Mouse (Mus musculus) myocyte (in vitro differentiated cells): ENCODE data around the gene Tes3-ps.

ENCODE experiments used
- CEBPB ChIP-seq: IDR thresholded peaks from 2 replicates; pipeline ENCODE4 v1.6.1; 2011; ENCODE audit warnings: mild to moderate bottlenecking, moderate library complexity; ENCODE audit not compliant: poor library complexity, insufficient read depth, severe bottlenecking
- E2F4 ChIP-seq: IDR thresholded peaks from one replicate; pipeline ENCODE4 v1.6.1; 2011; ENCODE audit warnings: mild to moderate bottlenecking, control low read depth, moderate library complexity; ENCODE audit not compliant: insufficient read depth
- MAX ChIP-seq: IDR thresholded peaks from one replicate; pipeline ENCODE4 v1.6.1; 2011; ENCODE audit warnings: low read depth, mild to moderate bottlenecking, control low read depth
- MYOD1 ChIP-seq, 3 experiments: IDR thresholded peaks; one replicate each; pipeline ENCODE4 v1.6.1; 2011; ENCODE audit warnings: control low read depth in 2 of 3, low read depth in 2 of 3, mild to moderate bottlenecking in 2 of 3, moderate library complexity in 1 of 3; ENCODE audit not compliant: insufficient read length in 2 of 3, control insufficient read depth in 1 of 3
- MYOG ChIP-seq, 3 experiments: IDR thresholded peaks; one replicate each; pipeline ENCODE4 v1.6.1; 2011; ENCODE audit warnings: control low read depth in 2 of 3, low read depth in 2 of 3, mild to moderate bottlenecking in 2 of 3; ENCODE audit not compliant: insufficient read length in 2 of 3, control insufficient read depth in 1 of 3, insufficient read depth in 1 of 3
- POLR2A ChIP-seq: IDR thresholded peaks from one replicate; pipeline ENCODE4 v1.6.1; 2011; ENCODE audit warnings: low read depth, mild to moderate bottlenecking, control low read depth, moderate library complexity; ENCODE audit not compliant: insufficient read length
- POLR2AphosphoS2 ChIP-seq: IDR thresholded peaks from one replicate; pipeline ENCODE4 v1.6.1; 2011; ENCODE audit warnings: low read depth, control low read depth; ENCODE audit not compliant: insufficient read length
- SRF ChIP-seq: IDR thresholded peaks from one replicate; pipeline ENCODE4 v1.6.1; 2011; ENCODE audit warnings: low read depth; ENCODE audit not compliant: control insufficient read depth, insufficient read length
- TCF12 ChIP-seq: IDR thresholded peaks from one replicate; pipeline ENCODE4 v1.6.1; 2011; ENCODE audit warnings: mild to moderate bottlenecking, control low read depth; ENCODE audit not compliant: poor library complexity, insufficient read depth, severe bottlenecking
- USF1 ChIP-seq: IDR thresholded peaks from one replicate; pipeline ENCODE4 v1.6.1; 2011; ENCODE audit warnings: low read depth, mild to moderate bottlenecking, control low read depth, moderate library complexity

DNA sequence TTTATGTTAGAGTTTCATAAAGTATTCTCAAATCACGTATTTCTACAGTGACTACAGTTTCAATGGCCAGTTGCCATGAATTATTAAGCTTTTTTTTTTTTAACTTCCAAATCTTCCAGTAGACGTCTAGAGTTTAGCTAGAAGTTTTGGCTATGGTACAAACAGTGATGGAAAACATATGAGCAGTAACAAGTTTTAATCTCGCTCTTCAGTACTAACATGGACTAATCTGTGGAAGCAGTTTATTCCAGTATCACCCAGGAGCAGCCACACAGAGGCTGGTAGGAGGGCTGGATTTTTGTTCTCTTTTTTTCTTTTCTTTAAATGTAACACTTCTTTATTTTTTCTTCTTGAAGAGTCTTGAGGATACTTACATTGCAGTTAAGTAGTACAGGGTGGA lies 51.2 kb downstream of the Tes3-ps start, which contains the start of gene Aspn:
- no peak for TF ChIP-seq MAX
- no peak for TF ChIP-seq USF1
- TF ChIP-seq POLR2A = no peak
- no peak for TF ChIP-seq MYOG (IDR thresholded peaks at IDR 0.05; ENCODE audit: control insufficient read depth in 1 of 3, insufficient read depth in 1 of 3, insufficient read length in 2 of 3, low read depth in 2 of 3)
- TF ChIP-seq CEBPB = no peak
- no peak for TF ChIP-seq TCF12
- no peak for TF ChIP-seq E2F4
- TF ChIP-seq SRF = no peak
- TF ChIP-seq POLR2AphosphoS2 = no peak
- TF ChIP-seq MYOD1 (IDR thresholded peaks at IDR 0.05; ENCODE audit: control insufficient read depth in 1 of 3, insufficient read length in 2 of 3, low read depth in 2 of 3) = no peak
